Mouse (Mus musculus) kidney, postnatal 0 days (tissue): ENCODE results near the gene Txlng. TPM values are rescaled to one million over a fixed set of nuclear protein-coding genes. Genes with fewer than 3 reads are reported as not detected.
A peak's percentile ranks its signal among the peaks of the same experiment; 100 is the strongest.
"Not testable (repeated sequence)": the region's sequence is repeated elsewhere in the genome, so short reads cannot be mapped to it uniquely, and the experiment has no call there.

Experiments used
- ATAC-seq: fragments of 200-750 bp; cut with Nextera tagmentation; replicated peaks from 2 replicates; pipeline ENCODE4 v1.8.0; 2017; ENCODE audit warnings: low read depth, moderate number of reproducible peaks, moderate TSS enrichment, moderate library complexity; ENCODE audit not compliant: low FRiP score
- DNase-seq: peaks from one replicate; pipeline ENCODE4 v3.0.0-alpha.2; 2016; ENCODE audit warnings: low spot score
- H3K27ac ChIP-seq: fragments of 300-500 bp; sonication (generic); 2 replicates; pipeline ENCODE4 v1.5.1; 2014; ENCODE audit warnings: mild to moderate bottlenecking
- H3K27me3 ChIP-seq: fragments of 300-500 bp; sonication (generic); 2 replicates; pipeline ENCODE4 v1.6.1; 2014; ENCODE audit warnings: low read length, mixed read lengths; ENCODE audit not compliant: insufficient read depth
- H3K36me3 ChIP-seq: fragments of 300-500 bp; sonication (generic); 2 replicates; pipeline ENCODE4 v1.6.1; 2014; ENCODE audit warnings: low read length, mixed read lengths; ENCODE audit not compliant: insufficient read depth
- H3K4me1 ChIP-seq: fragments of 300-500 bp; sonication (generic); replicated peaks from 2 replicates; pipeline ENCODE4 v1.6.1; 2014; ENCODE audit warnings: antibody characterized with exemption, low read length, mixed read lengths; ENCODE audit not compliant: insufficient read depth
- H3K4me2 ChIP-seq: fragments of 300-500 bp; sonication (generic); 2 replicates; pipeline ENCODE4 v1.6.1; 2014; ENCODE audit warnings: mild to moderate bottlenecking, low read length, moderate library complexity, mixed read lengths
- H3K4me3 ChIP-seq: fragments of 300-500 bp; sonication (generic); replicated peaks from 2 replicates; pipeline ENCODE4 v1.5.1; 2014; ENCODE audit warnings: low read depth, low read length
- H3K9ac ChIP-seq: fragments of 300-500 bp; sonication (generic); 2 replicates; pipeline ENCODE4 v1.6.1; 2014; ENCODE audit warnings: low read depth, low read length
- H3K9me3 ChIP-seq: fragments of 300-500 bp; sonication (generic); replicated peaks from 2 replicates; pipeline ENCODE4 v1.6.1; 2016; ENCODE audit warnings: low read length, inconsistent platforms, mixed read lengths
- CTCF ChIP-seq: IDR thresholded peaks from 2 replicates; pipeline ENCODE4 v1.5.1; 2016; ENCODE audit warnings: antibody characterized with exemption, low read depth, mild to moderate bottlenecking, moderate library complexity
- WGBS: fragments of 180-500 bp; shearing (Covaris S2); extraction: QIAGEN DNeasy Blood & Tissue Kit; methylation state at CpG from one replicate; pipeline ENCODE4 v1.1.7; 2014; 5-methylcytosine and 5-hydroxymethylcytosine counted together
- polyA plus RNA-seq: library from polyadenylated mRNA; unstranded; fragments of >200 nt; fragmentation: Nextera tagmentation; extraction: Ambion mirVana; gene quantifications from 2 replicates; pipeline ENCODE4 v1.2.1, GENCODE M21; 2015

Txlng gene
- polyA plus RNA-seq, 1 experiment from 2014 or later, result 11.9 TPM

GRCm38 (mm10) chrX:162845531-162845930 is 16.3 kb upstream of the Txlng start:
- 92% methylated on average over 3 of the region's 3 CpGs for WGBS
- no peak overlapping the region for H3K9ac ChIP-seq
- no peaks in the 10 kb centered on the region for H3K36me3 ChIP-seq
- H3K27ac ChIP-seq, result no peak overlapping the region
- no peak for TF ChIP-seq CTCF
- H3K27me3 ChIP-seq, result no peaks in the 10 kb centered on the region
- no peak for ATAC-seq
- no peak overlapping the region for H3K4me3 ChIP-seq
- no peaks in the 10 kb centered on the region for H3K4me1 ChIP-seq
- no peak for DNase-seq
- H3K4me2 ChIP-seq, result no peak overlapping the region
- H3K9me3 ChIP-seq, result no peaks in the 10 kb centered on the region

- ATAC-seq (no peak), DNase-seq (no peak)
- no peak overlapping the region for H3K4me2 ChIP-seq
- H3K4me1 ChIP-seq, result no peaks in the 10 kb centered on the region
- H3K9ac ChIP-seq, result no peak overlapping the region
- H3K27me3 ChIP-seq, result no peaks in the 10 kb centered on the region
- no peak overlapping the region for H3K27ac ChIP-seq
- no peak overlapping the region for H3K4me3 ChIP-seq
- no peak for TF ChIP-seq CTCF
- H3K36me3 ChIP-seq, result no peaks in the 10 kb centered on the region
- no peaks in the 10 kb centered on the region for H3K9me3 ChIP-seq
- WGBS, result 70% methylated on average over 8 of the region's 8 CpGs
These were observed 15.3 kb upstream of the Txlng start for GRCm38 (mm10) chrX:162844447-162845100.

GRCm38 (mm10) chrX:162832101-162832500 is 2.8 kb upstream of the Txlng start:
- no peak overlapping the region for H3K4me3 ChIP-seq
- H3K4me2 ChIP-seq, result no peak overlapping the region
- H3K4me1 ChIP-seq, result no peaks in the 10 kb centered on the region
- WGBS, result 45% methylated on average over 3 of the region's 3 CpGs
- H3K36me3 ChIP-seq, result no peaks in the 10 kb centered on the region
- no peak overlapping the region for H3K9ac ChIP-seq
- no peak for TF ChIP-seq CTCF
- no peak for ATAC-seq
- no peaks in the 10 kb centered on the region for H3K9me3 ChIP-seq
- no peaks in the 10 kb centered on the region for H3K27me3 ChIP-seq
- no peak for DNase-seq
- no peak overlapping the region for H3K27ac ChIP-seq

GRCm38 (mm10) chrX:162831542-162831941 is 2.3 kb upstream of the Txlng start:
- no peak for ATAC-seq
- 53% methylated on average over 1 of the region's 1 CpGs for WGBS

GRCm38 (mm10) chrX:162831036-162831435 is 1.8 kb upstream of the Txlng start:
- 41% methylated on average over 1 of the region's 1 CpGs for WGBS

More at GRCm38 (mm10) chrX:162831542-162831941, 2.3 kb upstream of the Txlng start:
- Histone ChIP-seq H3K27me3 (no peaks in the 10 kb centered on the region), H3K9me3 (no peaks in the 10 kb centered on the region), H3K9ac (no peak overlapping the region), H3K36me3 (no peaks in the 10 kb centered on the region), H3K27ac (no peak overlapping the region), H3K4me3 (no peak overlapping the region), H3K4me1 (no peaks in the 10 kb centered on the region), H3K4me2 (no peak overlapping the region)
- TF ChIP-seq CTCF, result no peak
- DNase-seq, result no peak

GRCm38 (mm10) chrX:162830313-162830712 is 1.1 kb upstream of the Txlng start:
- not testable (repeated sequence) for H3K4me1 ChIP-seq, H3K27me3 ChIP-seq, H3K36me3 ChIP-seq, DNase-seq, ATAC-seq, H3K4me3 ChIP-seq, H3K27ac ChIP-seq, H3K9me3 ChIP-seq, H3K9ac ChIP-seq, H3K4me2 ChIP-seq
- WGBS, result 60% methylated on average over 2 of the region's 2 CpGs

More at GRCm38 (mm10) chrX:162831036-162831435, 1.8 kb upstream of the Txlng start:
- no peak overlapping the region for H3K27ac ChIP-seq
- no peaks in the 10 kb centered on the region for H3K36me3 ChIP-seq
- H3K9ac ChIP-seq, result no peak overlapping the region
- no peaks in the 10 kb centered on the region for H3K27me3 ChIP-seq
- no peak for TF ChIP-seq CTCF
- H3K9me3 ChIP-seq, result no peaks in the 10 kb centered on the region
- no peak overlapping the region for H3K4me3 ChIP-seq
- H3K4me1 ChIP-seq, result no peaks in the 10 kb centered on the region
- no peak overlapping the region for H3K4me2 ChIP-seq
- DNase-seq, result no peak
- no peak for ATAC-seq

- DNase-seq, result no peak
- no peak for ATAC-seq
- Histone ChIP-seq H3K27ac (no peak overlapping the region; the same call in 1 of the 2 replicates), H3K9me3 (no peaks in the 10 kb centered on the region), H3K36me3 (no peaks in the 10 kb centered on the region), H3K9ac (no peak overlapping the region), H3K4me2 (peak overlapping the region; percentile 43; the same call in 1 of the 2 replicates), H3K4me3 (peak overlapping the region; percentile 24; the same call in 1 of the 2 replicates), H3K27me3 (no peaks in the 10 kb centered on the region), H3K4me1 (no peaks in the 10 kb centered on the region)
- 49% methylated on average over 5 of the region's 5 CpGs for WGBS
- no peak for TF ChIP-seq CTCF
These were observed 487 bp upstream of the Txlng start for GRCm38 (mm10) chrX:162829741-162830140.
